10 mouse cellular contexts compared by ENCODE assay signal in genomic region chr17:28330232-28330546, GRCm38 (mm10). TPM values are rescaled to one million over a fixed set of nuclear protein-coding genes. Genes with fewer than 3 reads are reported as not detected.
DNase-seq lines count a peak whose midpoint lies in the region; ATAC-seq and TF ChIP-seq lines count a peak whose summit lies in the region.
"Had no signal": no experiment of that assay in that cellular context is flagged by ENCODE, and none has a peak within 500 bp of the region (broad histone marks: within the 10 kb centered on the region; RNA-seq: fewer than 3 reads in every experiment).

No protein-coding gene starts in this region.

- TF ChIP-seq CTCF in embryonic fibroblast, embryonic 13.5 days (IDR thresholded peaks at IDR 0.05; ENCODE audit: borderline replicate concordance, insufficient read depth, low read length): no peak

- ATAC-seq in liver, embryonic 11.5 days (replicated peaks; ENCODE audit: low FRiP score): no peak
- ATAC-seq in limb, embryonic 12.5 days (ENCODE audit: insufficient number of reproducible peaks, insufficient read depth, low FRiP score, low TSS enrichment, low read depth): no peak
- no peak for ATAC-seq in neural tube, embryonic 14.5 days (ENCODE audit: low read depth)
- no peak for ATAC-seq in megakaryocyte-erythroid progenitor cell, adult 5-6 weeks (replicated peaks; ENCODE audit: low FRiP score, low TSS enrichment, poor library complexity, severe bottlenecking)

- H3K27ac ChIP-seq in liver, embryonic 11.5 days (ENCODE audit: low read depth, low read length): peak overlapping the region; percentile 99
- peak overlapping the region; percentile 83 for H3K27ac ChIP-seq in embryonic fibroblast, embryonic 13.5 days (ENCODE audit: insufficient read depth, low read length)
- 0 out of 2 replicates have a peak overlapping the region, but pooled peaks have one; percentile 98 for H3K27ac ChIP-seq in limb, embryonic 12.5 days
- no peak overlapping the region for H3K27ac ChIP-seq in neural tube, embryonic 14.5 days (ENCODE audit: low read depth, low read length)

- TF ChIP-seq POLR2A in embryonic fibroblast, embryonic 13.5 days (IDR thresholded peaks at IDR 0.05; ENCODE audit: low read depth, low read length): peak; percentile 45

- H3K4me2 ChIP-seq in liver, embryonic 11.5 days: peak overlapping the region; percentile 99
- H3K4me2 ChIP-seq in limb, embryonic 12.5 days: peak overlapping the region; percentile 91
- peak overlapping the region; percentile 79 for H3K4me2 ChIP-seq in neural tube, embryonic 14.5 days (ENCODE audit: low read depth, low read length)

- 36% methylated on average over 2 of the region's 2 CpGs for WGBS in liver, embryonic 11.5 days
- WGBS in limb, embryonic 12.5 days: 57% methylated on average over 2 of the region's 2 CpGs
- WGBS in neural tube, embryonic 14.5 days: 52% methylated on average over 2 of the region's 2 CpGs

- no peak for DNase-seq in liver, embryonic 11.5 days (ENCODE audit: low spot score)
- DNase-seq in liver: no peak
- no peak for DNase-seq in thymus, postnatal 36 days
- no peak for DNase-seq in lung, postnatal 4 days
- DNase-seq: kidney, adult 8-10 months had no signal

- H3K4me1 ChIP-seq in liver, embryonic 11.5 days (replicated peaks; ENCODE audit: control insufficient read depth, insufficient read depth, low read length): peaks cover 38% of the 10 kb centered on the region
- peaks cover 7% of the 10 kb centered on the region for H3K4me1 ChIP-seq in embryonic fibroblast, embryonic 13.5 days (ENCODE audit: control insufficient read depth, insufficient read depth, low read length)
- peaks cover 63% of the 10 kb centered on the region for H3K4me1 ChIP-seq in limb, embryonic 12.5 days (replicated peaks)
- H3K4me1 ChIP-seq in neural tube, embryonic 14.5 days (ENCODE audit: control insufficient read depth, insufficient read depth, low read length): peaks cover 16% of the 10 kb centered on the region

- H3K9me3 ChIP-seq in liver, embryonic 11.5 days (ENCODE audit: control insufficient read depth, low read length): no peaks in the 10 kb centered on the region
- H3K9me3 ChIP-seq in limb, embryonic 12.5 days: no peaks in the 10 kb centered on the region
- no peaks in the 10 kb centered on the region for H3K9me3 ChIP-seq in neural tube, embryonic 14.5 days (ENCODE audit: control insufficient read depth, low read length)

- H3K36me3 ChIP-seq in liver, embryonic 11.5 days (ENCODE audit: control insufficient read depth, insufficient read depth, low read length): peaks cover 22% of the 10 kb centered on the region
- H3K36me3 ChIP-seq in limb, embryonic 12.5 days: peaks cover 71% of the 10 kb centered on the region
- peaks cover 18% of the 10 kb centered on the region; the same call in 1 of the 2 replicates for H3K36me3 ChIP-seq in neural tube, embryonic 14.5 days (ENCODE audit: control insufficient read depth, insufficient read depth, low read length)

- peak overlapping the region; percentile 100 for H3K9ac ChIP-seq in liver, embryonic 11.5 days (ENCODE audit: low read depth, low read length)
- peak overlapping the region; percentile 99 for H3K9ac ChIP-seq in limb, embryonic 12.5 days (replicated peaks)
- H3K9ac ChIP-seq in neural tube, embryonic 14.5 days (replicated peaks; ENCODE audit: low read depth, low read length): no peak overlapping the region

- H3K4me3 ChIP-seq in liver, embryonic 11.5 days (ENCODE audit: low read depth, low read length): peak overlapping the region; percentile 100
- peak overlapping the region; percentile 85 for H3K4me3 ChIP-seq in embryonic fibroblast, embryonic 13.5 days (ENCODE audit: insufficient read depth, low read length)
- H3K4me3 ChIP-seq in limb, embryonic 12.5 days (replicated peaks): peak overlapping the region; percentile 93
- H3K4me3 ChIP-seq in neural tube, embryonic 14.5 days (ENCODE audit: low read depth, low read length): no peak overlapping the region

- H3K27me3 ChIP-seq in liver, embryonic 11.5 days (replicated peaks; ENCODE audit: control insufficient read depth, insufficient read depth, low read length): no peaks in the 10 kb centered on the region; the same call in 1 of the 2 replicates
- H3K27me3 ChIP-seq in limb, embryonic 12.5 days: no peaks in the 10 kb centered on the region
- no peaks in the 10 kb centered on the region for H3K27me3 ChIP-seq in neural tube, embryonic 14.5 days (ENCODE audit: control insufficient read depth, insufficient read depth, low read length)

RNA-seq across cellular contexts. Expression of gene Rpl10a, which starts 1.9 kb away (rescaled TPM):
- 683 and 733 TPM in 2 replicates for polyA plus RNA-seq in liver, embryonic 11.5 days (2014; fragmentation: Nextera tagmentation; extraction: Ambion mirVana)
- polyA plus RNA-seq in embryonic fibroblast, embryonic 13.5 days (2011; ENCODE audit: insufficient read length, low read depth, missing spikeins): 1,157 and 1,234 TPM in 2 replicates
- polyA plus RNA-seq in limb, embryonic 12.5 days (2016; fragmentation: Nextera tagmentation; extraction: Ambion mirVana): 535 and 537 TPM in 2 replicates
- polyA plus RNA-seq in neural tube, embryonic 14.5 days (2014; fragmentation: Nextera tagmentation; extraction: Ambion mirVana): 367 and 407 TPM in 2 replicates
- total RNA-seq in megakaryocyte-erythroid progenitor cell, adult 5-6 weeks (2014; fragmentation: Nextera tagmentation): 3,438 and 3,746 TPM in 2 replicates
- total RNA-seq in megakaryocyte-erythroid progenitor cell, adult 5-6 weeks (2017): 861 and 1,170 TPM in 2 replicates

RNA-seq across cellular contexts. Expression of gene Fance, which starts 16.9 kb away (rescaled TPM):
- polyA plus RNA-seq in liver, embryonic 11.5 days (2014; fragmentation: Nextera tagmentation; extraction: Ambion mirVana): 30.2 and 31.1 TPM in 2 replicates
- polyA plus RNA-seq in embryonic fibroblast, embryonic 13.5 days (2011; ENCODE audit: insufficient read length, low read depth, missing spikeins): 22.3 and 23.4 TPM in 2 replicates
- polyA plus RNA-seq in limb, embryonic 12.5 days (2016; fragmentation: Nextera tagmentation; extraction: Ambion mirVana): 36.5 and 44.5 TPM in 2 replicates
- 22.7 and 23.5 TPM in 2 replicates for polyA plus RNA-seq in neural tube, embryonic 14.5 days (2014; fragmentation: Nextera tagmentation; extraction: Ambion mirVana)
- 47.6 and 82.8 TPM in 2 replicates for total RNA-seq in megakaryocyte-erythroid progenitor cell, adult 5-6 weeks (2014; fragmentation: Nextera tagmentation)
- total RNA-seq in megakaryocyte-erythroid progenitor cell, adult 5-6 weeks (2017): 21.0 and 56.9 TPM in 2 replicates

RNA-seq across cellular contexts. Expression of gene Tead3, which starts 20.4 kb away (rescaled TPM):
- 4.3 and 4.6 TPM in 2 replicates for polyA plus RNA-seq in liver, embryonic 11.5 days (2014; fragmentation: Nextera tagmentation; extraction: Ambion mirVana)
- 58.5 and 64.0 TPM in 2 replicates for polyA plus RNA-seq in embryonic fibroblast, embryonic 13.5 days (2011; ENCODE audit: insufficient read length, low read depth, missing spikeins)
- 11.3 and 13.2 TPM in 2 replicates for polyA plus RNA-seq in limb, embryonic 12.5 days (2016; fragmentation: Nextera tagmentation; extraction: Ambion mirVana)
- 1.2 and 1.6 TPM in 2 replicates for polyA plus RNA-seq in neural tube, embryonic 14.5 days (2014; fragmentation: Nextera tagmentation; extraction: Ambion mirVana)
- total RNA-seq in megakaryocyte-erythroid progenitor cell, adult 5-6 weeks (2014; fragmentation: Nextera tagmentation): 0.20 and 0.37 TPM in 2 replicates
- total RNA-seq in megakaryocyte-erythroid progenitor cell, adult 5-6 weeks (2017): 0.30 TPM in 1 of 2 replicates, not detected in the other
- total RNA-seq: common myeloid progenitor, adult 5-6 weeks had no signal

RNA-seq across cellular contexts. Expression of gene Tulp1, which starts 34.8 kb away (rescaled TPM):
- 2.8 and 3.3 TPM in 2 replicates for polyA plus RNA-seq in liver, embryonic 11.5 days (2014; fragmentation: Nextera tagmentation; extraction: Ambion mirVana)
- polyA plus RNA-seq in embryonic fibroblast, embryonic 13.5 days (2011; ENCODE audit: insufficient read length, low read depth, missing spikeins): 0.51 TPM in 1 of 2 replicates, not detected in the other
- polyA plus RNA-seq in limb, embryonic 12.5 days (2016; fragmentation: Nextera tagmentation; extraction: Ambion mirVana): 6.3 and 8.6 TPM in 2 replicates
- polyA plus RNA-seq in neural tube, embryonic 14.5 days (2014; fragmentation: Nextera tagmentation; extraction: Ambion mirVana): 0.66 and 0.89 TPM in 2 replicates
- not detected in 2 replicates for total RNA-seq in megakaryocyte-erythroid progenitor cell, adult 5-6 weeks (2014; fragmentation: Nextera tagmentation)
- total RNA-seq in megakaryocyte-erythroid progenitor cell, adult 5-6 weeks (2017): 0.99 TPM in 1 of 2 replicates, not detected in the other
- total RNA-seq: common myeloid progenitor, adult 5-6 weeks had no signal
